Mouse (Mus musculus) neural tube, embryonic 14.5 days (tissue): ENCODE results near the gene Trim3. TPM values are rescaled to one million over a fixed set of nuclear protein-coding genes. Genes with fewer than 3 reads are reported as not detected.
A peak's percentile ranks its signal among the peaks of the same experiment; 100 is the strongest.

Experiments used
- ATAC-seq: fragments of 200-750 bp; cut with Nextera tagmentation; 2 replicates; pipeline ENCODE4 v1.8.0; 2017; ENCODE audit warnings: low read depth, mild to moderate bottlenecking, moderate TSS enrichment, moderate library complexity
- H3K27ac ChIP-seq: fragments of 300-500 bp; sonication (generic); 2 replicates; pipeline ENCODE4 v1.5.1; 2014; ENCODE audit warnings: low read depth, mild to moderate bottlenecking, control low read depth, low read length, moderate library complexity, mixed read lengths
- H3K27me3 ChIP-seq: fragments of 300-500 bp; sonication (generic); 2 replicates; pipeline ENCODE4 v1.6.1; 2014; ENCODE audit warnings: low read length; ENCODE audit not compliant: control insufficient read depth, insufficient read depth
- H3K36me3 ChIP-seq: fragments of 300-500 bp; sonication (generic); 2 replicates; pipeline ENCODE4 v1.6.1; 2014; ENCODE audit warnings: low read length, mixed read lengths; ENCODE audit not compliant: control insufficient read depth, insufficient read depth
- H3K4me1 ChIP-seq: fragments of 300-500 bp; sonication (generic); 2 replicates; pipeline ENCODE4 v1.6.1; 2014; ENCODE audit warnings: low read length; ENCODE audit not compliant: control insufficient read depth, insufficient read depth
- H3K4me2 ChIP-seq: fragments of 300-500 bp; sonication (generic); 2 replicates; pipeline ENCODE4 v1.6.1; 2014; ENCODE audit warnings: mild to moderate bottlenecking, low read depth, low read length, control low read depth
- H3K4me3 ChIP-seq: fragments of 300-500 bp; sonication (generic); 2 replicates; pipeline ENCODE4 v1.5.1; 2014; ENCODE audit warnings: low read depth, low read length, control low read depth, mixed read lengths
- H3K9ac ChIP-seq: fragments of 300-500 bp; sonication (generic); replicated peaks from 2 replicates; pipeline ENCODE4 v1.6.1; 2014; ENCODE audit warnings: low read depth, mild to moderate bottlenecking, control low read depth, low read length, mixed read lengths
- H3K9me3 ChIP-seq: fragments of 300-500 bp; sonication (generic); 2 replicates; pipeline ENCODE4 v1.6.1; 2016; ENCODE audit warnings: low read length; ENCODE audit not compliant: control insufficient read depth
- WGBS: fragments of 180-500 bp; shearing (Covaris S2); extraction: QIAGEN DNeasy Blood & Tissue Kit; methylation state at CpG from one replicate; pipeline ENCODE4 v1.1.7; 2014; 5-methylcytosine and 5-hydroxymethylcytosine counted together
- polyA plus RNA-seq: library from polyadenylated mRNA; unstranded; fragments of >200 nt; fragmentation: Nextera tagmentation; extraction: Ambion mirVana; gene quantifications from 2 replicates; pipeline ENCODE4 v1.2.1, GENCODE M21; 2014

Trim3 gene
- polyA plus RNA-seq = 92.3 and 93.1 TPM in 2 replicates

- Histone ChIP-seq H3K4me2 (peak within 1 kb of the TSS; percentile 77), H3K4me1 (peaks cover 41% of the 10 kb centered on the region), H3K36me3 (peaks cover 14% of the 10 kb centered on the region), H3K27me3 (no peaks in the 10 kb centered on the region), H3K4me3 (peak within 1 kb of the TSS; percentile 85), H3K9me3 (no peaks in the 10 kb centered on the region), H3K9ac (peak within 1 kb of the TSS; percentile 85), H3K27ac (peak within 1 kb of the TSS; percentile 88)
- peak; percentile 86 for ATAC-seq
- WGBS = under 1% methylated on average over 63 of the region's 71 CpGs
Measured at GRCm38 (mm10) chr7:105633127-105633800, at the start of gene Trim3. Trim3 (minus strand) TSS chr7:105633571.

DNA sequence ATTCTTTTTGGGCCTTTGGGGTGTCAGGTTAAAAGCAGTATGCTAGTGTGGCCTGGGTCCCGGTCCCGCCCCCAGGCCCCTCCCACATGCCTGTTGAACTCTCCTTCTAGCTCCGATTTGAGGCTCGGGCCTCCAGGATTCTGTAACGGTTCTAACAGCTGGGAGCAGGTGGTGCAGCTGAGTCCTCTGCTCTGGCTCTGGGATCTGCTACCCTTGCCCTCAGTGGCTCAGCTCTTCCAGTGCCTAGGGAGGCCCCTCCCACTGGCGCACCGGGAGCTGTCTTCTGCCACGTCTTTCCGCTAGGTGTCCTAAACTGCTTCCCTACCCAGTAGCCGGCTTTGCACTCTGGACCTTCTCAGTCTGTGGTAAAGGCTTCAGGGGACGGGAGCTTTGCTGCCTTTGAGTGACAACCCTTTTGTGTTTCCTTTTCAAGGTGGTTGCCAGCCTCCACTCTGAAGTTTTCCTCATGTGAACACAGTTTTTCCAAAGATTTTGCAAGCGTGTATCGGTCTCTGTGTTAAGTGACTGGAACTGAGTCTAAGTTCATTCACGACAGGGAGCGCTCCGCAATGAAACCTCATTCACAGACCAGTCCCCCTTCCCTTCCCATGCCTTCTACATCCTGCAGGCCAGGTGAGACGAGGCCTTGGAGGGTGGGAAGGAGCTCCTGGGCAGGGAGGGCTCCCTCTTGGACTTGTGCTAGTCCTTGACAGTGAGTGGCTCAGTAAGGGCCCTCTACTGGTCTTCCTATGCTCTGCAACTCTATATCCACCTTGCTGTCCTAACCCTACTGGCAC is 17.5 kb upstream of the Trim3 start, which contains the start of gene Dnhd1:
TSS of gene Dnhd1 (plus strand) at position 189 of the 797 bp plus-strand sequence.
- Histone ChIP-seq H3K9me3 (no peaks in the 10 kb centered on the region), H3K27me3 (no peaks in the 10 kb centered on the region), H3K4me3 (peak within 1 kb of the TSS; percentile 27; the same call in 1 of the 2 replicates), H3K36me3 (no peaks in the 10 kb centered on the region), H3K4me1 (no peaks in the 10 kb centered on the region), H3K27ac (no peak within 1 kb of the TSS), H3K4me2 (peak within 1 kb of the TSS; percentile 61), H3K9ac (0 out of 2 replicates have a peak within 1 kb of the TSS, but pooled peaks have one; percentile 35)
- peak; percentile 95 for ATAC-seq
- 3% methylated on average over 17 of the region's 17 CpGs for WGBS

DNA sequence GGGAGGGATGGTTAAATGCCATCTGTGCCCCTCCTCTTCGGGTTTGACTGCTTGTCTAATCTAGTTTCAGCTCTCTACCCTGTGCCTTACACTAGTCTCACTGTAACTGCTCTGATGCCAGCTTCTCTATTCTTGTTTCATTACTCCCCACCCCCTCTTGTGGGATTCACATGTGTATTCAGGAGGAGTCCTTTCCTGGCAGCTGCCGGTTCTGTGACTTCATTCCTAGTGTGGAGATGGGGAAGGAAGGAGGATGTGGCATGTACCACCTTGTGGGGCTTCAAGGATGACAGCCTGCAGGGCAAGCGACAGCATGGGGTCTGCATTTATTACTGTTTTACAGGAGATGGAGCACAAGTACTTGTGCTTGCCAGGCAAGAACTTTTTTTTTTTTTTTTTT is 8.6 kb upstream of the Trim3 start:
- H3K27me3 ChIP-seq = no peaks in the 10 kb centered on the region
- ATAC-seq = no peak
- no peak overlapping the region for H3K27ac ChIP-seq
- WGBS = 49% methylated on average over 3 of the region's 3 CpGs
- H3K4me2 ChIP-seq = no peak overlapping the region
- peaks cover 17% of the 10 kb centered on the region for H3K4me1 ChIP-seq
- H3K9ac ChIP-seq = no peak overlapping the region
- H3K36me3 ChIP-seq = peaks cover 6% of the 10 kb centered on the region; the same call in 1 of the 2 replicates
- H3K4me3 ChIP-seq = no peak overlapping the region
- H3K9me3 ChIP-seq = no peaks in the 10 kb centered on the region

DNA sequence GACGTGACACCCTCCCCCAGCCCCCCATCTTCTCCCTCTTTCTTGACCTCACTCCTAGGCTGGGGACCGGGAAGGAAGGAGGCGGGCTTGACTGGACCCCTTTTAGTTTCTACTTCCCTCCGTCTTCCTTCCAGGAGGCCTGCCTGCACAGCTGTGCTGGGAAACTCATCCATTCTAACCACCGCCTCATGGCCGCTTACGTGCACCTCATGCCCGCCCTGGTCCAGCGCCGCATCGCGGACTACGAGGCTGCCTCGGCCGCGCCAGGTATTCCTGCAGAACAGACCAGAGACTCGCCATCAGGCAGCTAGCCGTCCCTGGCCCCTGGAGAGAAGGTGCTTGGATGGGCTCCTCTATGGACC is 7.5 kb upstream of the Trim3 start:
- no peaks in the 10 kb centered on the region for H3K27me3 ChIP-seq
- peaks cover 19% of the 10 kb centered on the region for H3K4me1 ChIP-seq
- peak overlapping the region; percentile 86 for H3K27ac ChIP-seq
- peaks cover 14% of the 10 kb centered on the region for H3K36me3 ChIP-seq
- peak overlapping the region; percentile 68 for H3K9ac ChIP-seq
- no peak for ATAC-seq
- 0% methylated on average over 18 of the region's 18 CpGs for WGBS
- peak overlapping the region; percentile 69 for H3K4me3 ChIP-seq
- H3K9me3 ChIP-seq = no peaks in the 10 kb centered on the region
- H3K4me2 ChIP-seq = peak overlapping the region; percentile 96

GRCm38 (mm10) chr7:105640233-105640893 is 7.0 kb upstream of the Trim3 start, which contains the start of the genes Arfip2 and Gm45799:
Arfip2 (minus strand) TSS chr7:105640416.
Gm45799 (plus strand) TSS chr7:105640552.
- Histone ChIP-seq H3K36me3 (peaks cover 14% of the 10 kb centered on the region), H3K4me3 (peak within 1 kb of the TSS; percentile 69), H3K4me2 (peak within 1 kb of the TSS; percentile 96), H3K4me1 (peaks cover 24% of the 10 kb centered on the region), H3K9ac (peak within 1 kb of the TSS; percentile 75), H3K9me3 (no peaks in the 10 kb centered on the region), H3K27ac (peak within 1 kb of the TSS; percentile 86), H3K27me3 (no peaks in the 10 kb centered on the region)
- 0% methylated on average over 45 of the region's 45 CpGs for WGBS
- peak; percentile 96 for ATAC-seq

DNA sequence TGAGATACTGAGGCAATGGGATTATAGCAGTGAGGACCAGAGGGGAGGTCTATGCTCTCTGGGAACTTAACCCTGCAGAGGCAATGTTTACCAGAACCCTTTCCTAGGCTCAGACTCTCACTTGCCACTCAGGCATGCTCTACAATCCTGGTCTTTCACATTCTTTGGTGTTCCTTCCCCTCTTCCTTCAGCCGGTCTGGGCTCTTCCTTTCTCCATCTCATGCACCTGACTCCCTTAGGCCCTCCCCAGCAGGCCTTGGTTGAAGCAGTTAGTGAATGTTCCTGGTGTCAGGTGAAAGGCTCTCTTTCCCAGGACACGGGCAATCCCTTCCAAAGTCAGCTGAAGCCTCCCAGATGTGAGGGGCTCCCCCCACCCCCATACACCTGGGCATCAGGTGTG is 6.4 kb upstream of the Trim3 start, which contains the start of gene Timm10b:
TSS of gene Timm10b (plus strand) at position 301 of the 400 bp plus-strand sequence.
- Histone ChIP-seq H3K27ac (peak within 1 kb of the TSS; percentile 86), H3K4me2 (peak within 1 kb of the TSS; percentile 96), H3K9me3 (no peaks in the 10 kb centered on the region), H3K9ac (peak within 1 kb of the TSS; percentile 75), H3K27me3 (no peaks in the 10 kb centered on the region), H3K4me1 (peaks cover 25% of the 10 kb centered on the region), H3K36me3 (peaks cover 14% of the 10 kb centered on the region), H3K4me3 (peak within 1 kb of the TSS; percentile 69)
- no peak for ATAC-seq
- 4% methylated on average over 2 of the region's 2 CpGs for WGBS

GRCm38 (mm10) chr7:105639304-105639703 is 5.9 kb upstream of the Trim3 start:
- H3K9me3 ChIP-seq = no peaks in the 10 kb centered on the region
- no peak for ATAC-seq
- H3K36me3 ChIP-seq = peaks cover 14% of the 10 kb centered on the region
- H3K27me3 ChIP-seq = no peaks in the 10 kb centered on the region
- WGBS = 78% methylated on average over 9 of the region's 9 CpGs
- peaks cover 30% of the 10 kb centered on the region for H3K4me1 ChIP-seq
- H3K27ac ChIP-seq = no peak overlapping the region
- peak overlapping the region; percentile 93 for H3K4me2 ChIP-seq
- peak overlapping the region; percentile 69 for H3K4me3 ChIP-seq
- no peak overlapping the region for H3K9ac ChIP-seq

DNA sequence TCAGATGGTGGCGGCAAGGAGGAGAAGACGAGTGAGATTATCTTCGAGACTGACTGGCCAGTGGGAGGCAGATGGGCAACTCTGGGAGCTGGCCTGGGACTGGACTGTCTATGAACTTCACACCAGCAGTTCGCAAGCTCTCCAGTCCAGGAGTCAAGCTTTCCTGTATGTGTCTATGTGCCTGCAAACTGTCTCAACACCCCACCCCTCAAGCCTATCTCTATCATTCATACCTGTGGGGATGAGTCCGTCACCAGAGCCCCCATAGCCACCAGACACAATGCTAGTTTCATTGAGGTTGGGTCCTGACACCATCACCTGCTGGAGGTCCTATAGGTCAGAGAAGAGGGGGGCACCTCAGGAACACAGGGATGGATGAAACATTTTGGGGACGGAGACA is 5.4 kb upstream of the Trim3 start:
- H3K4me1 ChIP-seq = peaks cover 34% of the 10 kb centered on the region
- H3K36me3 ChIP-seq = peaks cover 14% of the 10 kb centered on the region
- no peaks in the 10 kb centered on the region for H3K27me3 ChIP-seq
- H3K4me3 ChIP-seq = no peak overlapping the region
- H3K9me3 ChIP-seq = no peaks in the 10 kb centered on the region
- WGBS = 95% methylated on average over 6 of the region's 6 CpGs
- ATAC-seq = no peak
- H3K27ac ChIP-seq = no peak overlapping the region
- H3K4me2 ChIP-seq = no peak overlapping the region; the same call in 1 of the 2 replicates
- no peak overlapping the region for H3K9ac ChIP-seq
